Mouse (Mus musculus): ENCODE data around the gene Baiap2l2.

Baiap2l2 gene

GRCm38 (mm10) chr15:79212750-79213446, 72.4 kb downstream of the Baiap2l2 start:
- no peak for DNase-seq (ENCODE audit: low spot score)

GRCm38 (mm10) chr15:79210357-79210756, 75.0 kb downstream of the Baiap2l2 start:
- no peak for DNase-seq (ENCODE audit: low spot score)

- no peak for DNase-seq (ENCODE audit: low spot score)
Measured at GRCm38 (mm10) chr15:79208758-79209439, 76.4 kb downstream of the Baiap2l2 start.

- DNase-seq (ENCODE audit: low spot score): no peak
Measured at GRCm38 (mm10) chr15:79208211-79208610, 77.1 kb downstream of the Baiap2l2 start.

All from MN1 (cell line).